Mouse (Mus musculus) bone marrow macrophage, adult 2 months (primary cell): ENCODE results near the gene Uaca.

Source experiments
- CTCF ChIP-seq: IDR thresholded peaks from 2 replicates; pipeline ENCODE4 v1.5.1; 2012; ENCODE audit warnings: low read depth, mild to moderate bottlenecking, low read length, moderate library complexity
- POLR2A ChIP-seq: IDR thresholded peaks from 2 replicates; pipeline ENCODE4 v1.6.1; 2012; ENCODE audit warnings: mild to moderate bottlenecking, low read depth, low read length, borderline replicate concordance

- TF ChIP-seq POLR2A (no peak), CTCF (no peak)
Measured at GRCm38 (mm10) chr9:60785069-60785468, 9.3 kb upstream of the Uaca start.
